Mouse (Mus musculus) spleen, postnatal 36 days (tissue): ENCODE measurements around the gene Fbxo28.
"Not testable (repeated sequence)": the region's sequence is repeated elsewhere in the genome, so short reads cannot be mapped to it uniquely, and the experiment has no call there.

ENCODE experiments used
- DNase-seq, 2 experiments: peaks; one replicate each; pipeline ENCODE4 v3.0.0; 2022; ENCODE audit warnings: low spot score in 2 of 2, mixed read lengths in 1 of 2

Gene Fbxo28

DNA sequence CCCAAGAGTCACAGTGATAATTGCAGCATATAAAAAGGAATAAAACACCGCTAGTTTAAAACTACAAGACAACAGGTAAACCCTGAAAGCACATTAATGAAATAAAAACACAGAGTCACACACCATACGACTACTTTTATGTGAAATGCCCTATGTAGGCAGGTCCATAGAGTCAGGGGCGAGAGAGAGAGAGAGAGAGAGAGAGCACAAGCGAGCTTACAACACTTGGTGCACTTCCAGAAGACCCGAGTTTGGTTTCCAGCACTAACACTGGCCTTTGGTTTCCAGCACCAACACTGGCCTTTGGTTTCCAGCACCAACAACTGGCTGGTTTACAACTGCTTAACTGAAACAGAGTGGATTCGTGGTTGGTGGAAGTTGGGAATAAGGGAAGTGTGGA, 564 bp upstream of the Fbxo28 start:
- DNase-seq, result no peak

DNA sequence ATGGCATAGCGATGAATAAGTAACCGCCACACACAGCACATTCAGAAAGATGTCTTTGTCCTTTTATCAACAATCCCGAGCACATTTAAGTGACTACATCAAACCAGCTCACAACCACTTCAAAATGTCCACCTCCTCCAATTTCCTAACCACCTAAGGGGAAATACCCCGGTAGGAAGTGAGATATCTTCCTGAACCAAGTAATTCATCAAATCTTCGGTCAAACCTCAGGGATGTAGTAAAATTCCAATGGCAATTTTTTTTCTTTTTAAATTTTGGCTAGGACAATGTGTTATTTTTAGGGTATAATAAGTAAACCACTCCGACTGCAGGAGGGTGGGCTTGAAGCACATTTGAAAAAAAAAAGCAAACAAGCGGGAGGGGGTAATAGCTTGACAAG, 1.1 kb downstream of the Fbxo28 start:
- DNase-seq, result no peak

DNA sequence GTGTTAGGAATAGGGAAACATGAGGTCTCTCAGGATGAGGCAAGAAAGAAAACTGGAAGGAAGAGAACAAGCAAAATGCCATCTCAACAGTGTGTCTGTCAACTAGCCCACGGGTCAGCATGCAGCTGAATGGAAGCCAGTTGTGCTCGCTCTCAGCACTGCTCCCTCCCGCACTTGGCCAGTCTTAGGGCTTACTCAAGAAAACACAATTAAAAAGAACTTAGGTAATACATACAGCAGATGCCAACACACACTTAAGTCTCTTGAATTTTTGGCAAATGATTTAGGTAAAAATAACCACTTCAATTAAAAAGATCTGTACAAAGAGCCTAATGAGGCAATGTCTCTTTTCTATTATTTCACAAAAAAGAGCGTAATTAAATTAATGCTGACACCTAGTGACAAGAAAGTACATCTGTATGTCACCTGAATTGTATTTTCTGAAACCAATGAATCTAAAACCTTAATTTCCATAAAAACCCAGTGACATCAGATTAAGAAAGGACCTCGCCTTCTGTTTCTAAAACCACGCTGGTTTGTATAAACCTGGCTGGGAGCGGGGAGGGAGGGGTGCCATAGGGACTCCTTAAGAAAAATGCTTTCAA, 2.4 kb downstream of the Fbxo28 start:
- no peak for DNase-seq

DNA sequence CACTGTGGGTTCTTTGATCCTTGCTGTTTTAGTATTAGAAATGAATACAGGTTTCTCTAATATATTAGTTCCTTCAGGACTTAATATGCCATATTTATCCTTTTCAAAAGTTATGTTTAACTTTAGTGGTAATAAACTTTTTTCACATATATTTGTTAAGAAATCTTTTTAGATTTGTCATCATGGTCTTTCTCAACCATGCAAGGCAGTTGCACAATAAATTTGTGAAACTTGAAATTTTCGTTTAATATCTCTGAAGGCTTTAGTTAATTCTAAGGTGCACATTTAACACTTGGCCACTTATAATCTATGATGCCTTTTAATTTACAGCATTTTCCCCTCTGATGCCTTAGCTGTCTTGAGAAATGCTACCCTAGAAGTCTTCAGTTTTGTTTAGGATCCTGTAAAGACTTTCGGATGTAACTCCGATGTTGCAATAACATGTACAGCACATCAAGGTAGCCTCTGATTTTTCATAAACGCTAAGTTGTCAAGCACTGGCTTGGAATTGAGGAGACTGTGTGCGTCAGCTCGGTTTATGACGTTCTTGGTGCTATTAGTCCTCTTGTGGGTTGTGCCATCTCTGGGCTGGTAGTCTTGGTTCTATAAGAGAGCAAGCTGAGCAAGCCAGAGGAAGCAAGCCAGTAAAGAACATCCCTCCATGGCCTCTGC, 7.5 kb downstream of the Fbxo28 start:
- no peak for DNase-seq

DNA sequence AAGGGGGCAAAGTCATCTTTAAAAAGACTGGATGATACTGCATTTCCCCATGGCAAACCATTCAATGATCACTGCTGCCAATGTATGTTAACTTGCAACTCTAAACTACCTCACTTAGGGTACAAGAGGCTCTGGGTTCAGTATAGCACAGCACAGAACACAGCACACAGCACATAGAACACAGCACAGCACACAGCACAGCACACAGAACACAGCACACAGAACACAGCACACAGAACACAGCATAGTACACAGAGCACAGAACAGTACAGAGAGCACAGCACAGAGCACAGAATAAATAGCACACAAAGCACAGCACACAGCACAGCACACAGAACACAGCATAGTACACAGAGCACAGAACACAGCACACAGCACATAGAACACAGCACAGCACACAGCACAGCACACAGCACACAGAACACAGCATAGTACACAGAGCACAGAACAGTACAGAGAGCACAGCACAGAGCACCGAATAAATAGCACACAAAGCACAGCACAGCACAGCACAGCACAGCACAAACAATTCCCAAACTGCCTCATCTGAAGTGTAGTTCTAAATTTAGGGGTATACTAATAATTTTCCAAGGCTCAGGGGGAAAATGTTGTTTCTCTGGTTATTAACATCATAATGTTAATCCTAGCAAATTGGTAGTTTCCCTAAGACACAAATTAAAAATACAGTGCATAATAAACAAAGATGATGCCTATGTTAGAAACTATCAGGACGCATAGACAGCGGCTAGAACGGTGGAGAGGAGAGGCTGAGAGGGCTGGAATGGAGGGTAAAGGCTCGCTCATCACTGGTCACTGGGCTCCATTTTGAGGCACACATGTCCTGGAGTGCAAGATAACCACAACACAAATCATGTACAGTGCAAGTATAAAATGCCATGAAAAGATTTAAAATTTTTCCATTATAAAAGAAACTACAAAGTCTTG, 9.1 kb downstream of the Fbxo28 start:
- DNase-seq, result no peak

DNA sequence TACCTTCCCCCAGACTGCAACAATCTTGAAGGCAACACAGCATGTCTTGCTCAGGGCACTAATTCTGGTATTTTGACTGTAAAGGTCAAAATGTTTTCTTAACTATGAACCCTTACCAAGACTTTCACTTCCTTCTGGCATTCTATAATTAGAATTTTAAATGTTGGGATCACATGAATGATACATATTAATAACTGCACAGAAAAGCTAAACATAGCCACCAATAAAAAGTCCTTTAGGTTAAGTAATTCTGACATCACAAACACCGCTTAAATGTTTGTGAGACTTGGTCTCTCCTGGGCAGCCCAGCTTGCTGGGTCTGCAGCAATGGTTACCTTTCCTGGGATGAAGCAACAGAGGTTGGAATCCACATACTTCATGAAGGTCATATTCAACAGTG, 15.5 kb downstream of the Fbxo28 start:
- no peak for DNase-seq

DNA sequence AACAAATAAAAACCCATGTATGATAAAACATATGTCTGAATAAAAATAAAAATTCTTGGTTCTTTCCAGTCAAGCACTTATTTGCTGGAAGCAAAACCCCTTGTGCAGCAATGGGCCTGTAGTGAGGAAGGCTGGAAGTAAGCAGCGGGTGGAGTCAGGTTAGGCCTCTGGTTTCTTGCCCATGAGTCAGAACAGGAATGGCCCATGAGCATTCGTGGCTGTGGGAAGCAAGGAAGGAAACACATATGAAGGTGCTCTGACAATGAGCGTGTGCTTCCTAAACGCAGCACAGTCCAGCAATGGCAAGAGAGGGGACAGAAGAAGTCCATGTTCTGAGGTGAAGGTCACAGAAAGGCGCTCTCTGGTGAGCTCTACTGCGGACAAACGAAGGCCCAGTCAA, 16.9 kb downstream of the Fbxo28 start:
- DNase-seq, result no peak

DNA sequence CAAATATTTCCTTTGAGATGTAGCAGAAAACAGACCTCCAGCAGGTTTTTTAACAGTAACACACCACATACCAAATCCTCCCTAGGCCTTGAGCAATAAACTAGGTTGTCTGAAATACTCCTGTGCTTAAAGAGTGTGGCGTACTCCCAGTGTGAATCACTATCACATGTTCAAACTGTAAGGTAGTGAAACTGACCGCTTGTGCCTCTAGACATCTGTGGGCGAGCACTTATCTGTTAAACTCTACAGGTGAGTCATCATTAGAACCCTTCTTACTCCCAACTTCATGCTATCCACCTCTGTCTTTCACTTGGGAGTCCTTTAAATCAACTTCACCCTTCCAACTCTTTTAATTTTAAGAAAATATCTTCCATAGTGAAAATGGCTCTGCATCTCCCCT, 18.3 kb downstream of the Fbxo28 start:
- no peak for DNase-seq

DNA sequence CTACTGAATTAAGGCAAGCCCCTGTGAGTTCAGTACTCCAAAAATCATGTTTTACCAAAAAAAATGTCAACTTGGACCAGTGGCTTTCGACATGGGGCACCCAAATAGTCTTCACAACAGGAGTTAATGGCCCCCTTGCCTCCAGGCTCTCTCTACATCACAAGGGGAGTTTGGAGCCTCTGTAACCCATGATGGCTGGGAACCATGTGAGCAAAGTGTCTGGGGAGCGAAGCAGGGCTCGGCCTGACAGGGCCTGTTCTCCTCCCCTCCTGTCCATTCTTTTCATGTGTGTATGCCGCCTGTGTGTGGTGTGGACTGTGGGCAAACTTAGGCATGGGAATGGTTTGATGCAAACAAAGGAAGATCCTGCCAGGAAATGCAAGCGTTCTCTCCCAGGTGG, 27.2 kb downstream of the Fbxo28 start:
- no peak for DNase-seq

DNA sequence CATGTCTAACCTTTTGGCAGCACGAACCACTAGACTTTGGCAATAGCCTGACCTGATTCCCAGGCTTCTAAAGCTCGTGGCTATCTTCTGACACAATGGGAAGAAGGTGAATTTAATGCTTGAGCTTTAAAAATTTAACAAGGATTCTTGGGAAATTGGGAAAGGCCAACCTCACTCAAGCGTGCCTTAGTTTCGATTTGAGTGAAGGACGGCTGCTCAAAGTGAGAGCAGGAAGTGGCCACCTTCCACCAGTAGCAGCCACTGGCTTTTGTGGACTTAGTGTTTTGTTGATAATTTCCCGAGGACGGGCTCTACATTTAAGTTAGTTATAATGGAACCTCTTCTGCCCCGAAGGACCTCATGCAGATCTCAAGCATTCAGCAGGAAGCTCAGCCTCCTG, 28.2 kb downstream of the Fbxo28 start:
- DNase-seq, result no peak

DNA sequence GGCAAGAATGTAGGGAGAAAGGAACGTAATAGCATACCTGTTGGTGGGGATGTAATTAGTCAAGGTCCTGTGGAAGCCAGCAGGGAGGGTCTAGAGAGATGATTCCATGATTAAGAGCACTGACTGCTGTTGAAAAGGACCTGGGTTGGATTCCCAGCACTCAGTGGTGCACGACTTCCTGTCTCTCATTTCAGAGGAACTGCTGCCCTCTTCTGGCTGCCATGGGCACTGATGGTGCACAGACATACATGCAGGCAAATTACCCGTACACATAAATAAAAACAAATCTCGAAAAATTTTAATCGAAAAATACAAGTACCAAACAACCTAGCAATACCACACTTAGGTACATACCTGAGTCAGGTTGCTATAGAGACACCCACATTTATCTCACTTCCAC, 30.1 kb downstream of the Fbxo28 start:
- no peak for DNase-seq

DNA sequence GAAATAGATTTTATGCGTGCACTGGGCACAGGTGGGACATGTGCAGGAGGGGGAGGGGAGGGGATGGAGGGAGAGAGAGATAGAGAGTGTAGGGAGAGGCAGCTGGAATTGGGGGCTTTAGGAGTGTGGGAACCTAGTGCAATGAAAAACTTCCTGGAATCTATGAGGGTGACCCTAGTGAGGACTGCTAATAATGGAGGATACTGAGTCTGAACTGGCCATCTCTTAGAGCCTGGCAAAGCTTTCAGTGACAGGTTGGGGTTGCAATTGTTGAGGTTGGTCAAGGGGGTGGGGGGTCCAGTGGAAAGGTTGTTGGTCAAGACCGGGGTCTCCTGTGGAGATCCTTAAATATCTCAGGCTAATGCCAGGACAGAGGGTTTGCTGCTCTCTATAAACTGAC, 31.1 kb downstream of the Fbxo28 start:
- no peak for DNase-seq

DNA sequence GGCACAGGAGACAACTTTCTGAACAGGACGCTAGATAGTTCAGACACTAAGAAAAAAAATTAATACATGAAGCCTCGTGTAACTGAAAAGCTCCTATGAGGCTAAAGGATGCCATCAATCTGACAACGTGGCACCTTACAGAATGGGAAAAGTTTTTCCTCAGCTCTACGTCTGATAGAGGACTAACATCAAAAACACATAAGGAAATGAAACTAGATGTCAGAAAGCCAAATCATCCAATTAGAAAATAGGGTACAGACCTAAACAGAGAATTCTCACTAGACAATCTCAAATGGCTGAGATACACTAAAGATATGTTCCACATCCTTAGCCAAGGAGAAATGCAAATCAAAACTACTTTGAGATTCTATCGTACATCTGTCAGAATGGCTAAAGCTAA, 32.0 kb downstream of the Fbxo28 start:
- DNase-seq, result no peak

DNA sequence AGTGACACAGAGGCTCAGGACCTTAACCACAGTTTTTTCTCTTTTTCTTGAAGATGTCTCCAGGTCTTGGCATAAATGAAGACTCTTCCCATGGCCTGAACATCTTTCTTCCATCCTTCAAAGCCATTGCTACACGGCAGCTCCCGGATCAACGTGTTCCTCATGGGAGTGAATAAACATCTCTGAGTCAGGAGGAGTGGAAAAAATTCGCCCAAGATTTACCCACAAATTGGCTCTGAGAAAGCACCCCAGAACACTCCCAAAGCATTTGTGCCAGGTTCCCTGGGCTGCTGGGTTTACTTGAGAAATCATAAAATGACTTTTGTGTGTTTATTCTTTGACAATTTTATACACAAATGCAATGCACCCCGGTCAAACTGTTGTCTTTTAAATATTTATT, 38.5 kb downstream of the Fbxo28 start:
- no peak for DNase-seq

DNA sequence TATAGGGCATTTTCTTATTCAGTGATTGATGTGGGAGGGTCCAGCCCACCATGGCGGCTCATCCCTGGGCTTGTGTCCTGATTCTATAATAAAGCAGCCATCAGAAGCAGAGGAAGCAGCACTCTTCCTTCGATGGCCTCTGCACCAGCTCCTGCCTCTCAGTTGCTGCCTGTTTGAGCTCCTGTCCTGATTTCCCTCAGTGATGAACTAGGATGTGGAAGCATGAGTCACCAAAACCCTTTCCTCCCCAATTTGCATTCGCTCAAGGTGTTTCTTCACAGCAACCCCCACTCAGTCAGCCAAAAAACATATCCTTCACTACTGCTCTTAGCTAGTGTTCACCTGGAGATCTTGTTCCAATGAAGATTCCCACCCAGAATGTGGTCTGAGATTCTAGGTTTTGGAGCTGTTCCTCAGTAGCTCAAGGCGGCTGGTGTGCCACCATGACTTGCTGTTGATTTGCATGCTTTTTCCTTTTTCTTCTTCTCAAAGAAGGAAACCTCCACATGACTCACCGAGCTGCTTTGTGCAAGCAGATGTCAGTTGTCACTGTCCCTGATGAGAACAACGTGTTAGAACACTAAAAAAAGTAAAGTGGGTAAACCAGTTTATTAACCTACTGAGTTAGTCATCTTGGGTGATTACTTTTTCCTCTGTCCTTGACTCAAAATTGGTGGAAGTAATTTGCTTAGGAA, 39.1 kb downstream of the Fbxo28 start:
- no peak for DNase-seq

DNA sequence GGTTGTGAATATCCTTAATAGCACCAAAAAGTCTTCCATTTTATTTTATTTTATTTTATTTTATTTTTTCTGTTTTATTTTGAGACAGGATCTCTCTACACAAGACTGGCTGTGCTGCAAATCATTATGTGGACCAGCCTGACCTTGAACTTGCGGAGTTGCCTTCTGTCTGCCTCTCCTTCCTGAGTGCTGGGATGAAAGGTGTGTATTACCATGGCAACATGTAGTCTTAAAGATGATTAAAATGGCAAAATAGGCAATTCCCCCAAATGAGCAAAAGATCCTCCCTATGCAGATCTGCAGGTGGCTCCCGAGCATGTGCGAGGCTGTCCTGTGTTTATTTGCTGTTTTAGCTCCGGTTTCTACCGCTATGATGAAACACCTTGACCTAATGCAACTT, 43.6 kb downstream of the Fbxo28 start:
- no peak for DNase-seq

DNA sequence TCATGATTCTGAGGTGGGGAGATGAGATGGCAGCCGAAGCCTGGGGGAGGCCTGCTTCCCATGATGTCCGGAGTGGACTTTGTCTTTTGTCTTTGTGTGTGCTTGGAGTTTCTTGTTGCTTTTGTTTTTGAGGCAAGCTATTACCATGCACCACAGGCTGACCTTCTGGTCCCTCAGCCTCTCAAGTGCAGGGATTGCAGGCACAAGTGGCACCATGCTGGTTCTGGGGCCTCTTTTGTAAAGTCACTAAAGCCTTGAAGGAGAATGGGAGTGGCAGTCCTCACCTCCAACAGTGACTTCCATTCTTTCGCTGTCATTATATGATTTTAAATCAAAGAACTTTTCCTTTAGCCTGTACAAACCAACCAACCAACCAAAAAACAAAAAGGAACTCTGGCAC, 44.2 kb downstream of the Fbxo28 start:
- no peak for DNase-seq

DNA sequence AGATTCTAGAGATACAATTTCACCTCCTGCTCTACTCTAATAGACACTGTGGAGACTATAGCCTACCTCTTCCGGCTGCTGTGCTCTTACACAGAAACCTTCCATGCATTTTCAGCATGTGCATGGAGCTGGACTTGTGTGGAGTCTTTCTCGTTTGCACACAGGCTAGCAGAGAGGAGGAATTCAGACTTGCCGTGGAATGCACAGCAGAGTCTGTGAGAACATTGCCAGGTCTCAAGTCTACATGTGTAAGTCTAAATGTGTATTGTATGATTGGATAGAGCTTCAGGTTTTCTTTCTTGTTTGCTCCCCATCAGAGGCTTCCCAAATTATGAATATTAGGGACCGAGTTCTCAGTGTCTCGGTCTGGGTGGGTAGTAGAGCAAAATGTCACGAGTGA, 44.6 kb downstream of the Fbxo28 start:
- no peak for DNase-seq

DNA sequence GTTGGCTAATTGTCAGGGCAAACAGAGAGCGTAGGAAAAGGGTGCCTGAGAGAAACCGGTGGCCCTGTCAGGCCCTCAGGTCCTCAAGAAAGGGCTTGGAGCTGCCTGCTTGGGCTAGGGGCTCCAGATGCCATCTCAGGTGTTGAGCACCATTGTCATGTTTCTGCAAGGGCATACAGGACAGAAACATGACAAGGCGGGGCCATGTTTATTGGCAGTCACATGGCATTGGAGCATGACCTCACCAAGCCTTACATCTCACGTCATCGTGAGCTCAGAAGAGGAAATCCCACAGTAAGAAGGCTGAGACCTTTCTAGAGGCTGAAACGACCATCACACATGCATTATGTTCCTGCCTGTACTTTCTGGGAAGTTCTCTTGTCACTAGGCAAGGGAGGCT, 45.3 kb downstream of the Fbxo28 start:
- DNase-seq, result no peak

DNA sequence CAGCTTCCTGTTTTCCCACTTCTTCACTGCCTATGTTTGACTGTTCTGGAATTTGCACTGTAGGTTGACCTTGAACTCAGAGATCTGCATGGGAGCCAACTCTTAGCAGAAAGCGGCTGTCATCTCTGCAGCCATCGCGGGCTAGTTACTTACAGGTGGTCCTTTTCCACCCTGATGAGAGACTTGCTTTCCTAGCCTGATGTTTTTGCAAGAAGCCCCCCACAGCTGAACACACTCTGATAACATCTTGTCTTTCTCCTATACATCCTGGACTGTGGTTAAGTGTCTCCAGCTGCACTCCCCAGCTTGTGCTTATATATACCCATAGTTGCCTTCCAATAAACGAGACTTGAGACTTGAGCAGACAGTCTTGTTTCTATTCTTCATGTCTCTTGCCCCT, 49.1 kb downstream of the Fbxo28 start:
- no peak for DNase-seq

DNA sequence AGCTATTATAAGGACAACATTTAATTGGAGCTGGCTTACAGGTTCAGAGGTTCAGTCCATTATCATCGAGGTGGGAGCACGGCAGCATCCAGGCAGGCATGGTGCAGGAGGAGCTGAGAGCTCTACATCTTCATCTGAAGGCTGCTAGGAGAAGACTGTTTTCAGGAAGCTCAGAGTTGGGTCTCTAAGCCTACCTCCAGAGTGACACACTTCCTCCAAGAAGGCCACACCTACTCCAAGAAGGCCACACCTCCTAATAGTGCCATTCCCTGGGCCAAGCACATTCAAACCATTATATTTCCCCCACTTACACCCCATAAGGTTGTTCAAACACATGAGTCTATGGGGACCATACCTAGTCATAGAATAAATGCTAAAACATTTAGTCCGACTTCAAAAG, 50.7 kb downstream of the Fbxo28 start:
- DNase-seq, result not testable (repeated sequence)

DNA sequence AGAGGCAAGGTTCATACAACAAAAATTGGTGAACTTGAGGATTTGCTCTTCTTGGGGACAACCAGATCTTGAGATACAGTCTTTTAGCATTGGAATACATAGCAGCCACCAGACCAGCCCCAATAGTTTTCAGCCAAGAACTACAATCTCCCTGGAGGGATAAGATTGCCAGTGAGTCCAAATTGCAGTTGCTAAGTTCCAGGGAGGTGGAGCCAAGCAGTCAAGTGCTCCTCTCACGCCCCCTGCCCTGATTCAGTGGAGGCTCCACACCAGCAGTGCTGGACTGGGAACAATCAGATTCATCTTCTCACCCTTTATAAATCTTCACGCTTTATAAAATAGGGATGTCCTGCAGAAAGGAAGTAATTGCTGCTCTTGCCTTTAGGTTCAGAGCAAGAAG, 51.6 kb downstream of the Fbxo28 start:
- no peak for DNase-seq
